Mouse (Mus musculus) adrenal gland, postnatal 25 days (tissue): ENCODE results near the gene Cd36. TPM values are rescaled to one million over a fixed set of nuclear protein-coding genes. Genes with fewer than 3 reads are reported as not detected.

Experiments used
- DNase-seq: peaks from one replicate; pipeline ENCODE4 v3.0.0; 2021; ENCODE audit warnings: mixed read lengths
- total RNA-seq: library from RNA; stranded (reverse); gene quantifications from 2 replicates; pipeline ENCODE4 v1.2.3, GENCODE M21; 2021

The Cd36 gene
- total RNA-seq, 1 experiment from 2014 or later, result 381 TPM

DNA sequence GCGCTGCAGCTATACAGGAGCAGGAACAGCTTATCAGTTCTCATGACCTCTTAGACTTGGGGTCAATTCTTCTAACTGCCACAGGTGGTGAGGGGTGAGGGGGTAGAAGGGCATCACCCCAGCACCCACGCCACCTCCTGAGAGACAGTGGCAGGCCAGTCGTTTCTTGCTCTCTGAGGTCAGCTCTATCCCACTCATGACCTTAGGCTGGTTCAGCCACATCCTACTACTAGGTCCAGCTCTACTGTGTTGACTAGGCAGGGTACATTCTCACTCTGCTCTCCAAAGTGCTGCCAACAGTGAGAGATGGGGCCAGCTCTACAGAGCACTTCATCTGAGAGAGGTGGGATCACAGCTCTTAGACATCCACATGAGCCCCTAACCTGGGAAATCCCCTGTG, 30.2 kb downstream of the Cd36 start:
- DNase-seq, result no peak

DNA sequence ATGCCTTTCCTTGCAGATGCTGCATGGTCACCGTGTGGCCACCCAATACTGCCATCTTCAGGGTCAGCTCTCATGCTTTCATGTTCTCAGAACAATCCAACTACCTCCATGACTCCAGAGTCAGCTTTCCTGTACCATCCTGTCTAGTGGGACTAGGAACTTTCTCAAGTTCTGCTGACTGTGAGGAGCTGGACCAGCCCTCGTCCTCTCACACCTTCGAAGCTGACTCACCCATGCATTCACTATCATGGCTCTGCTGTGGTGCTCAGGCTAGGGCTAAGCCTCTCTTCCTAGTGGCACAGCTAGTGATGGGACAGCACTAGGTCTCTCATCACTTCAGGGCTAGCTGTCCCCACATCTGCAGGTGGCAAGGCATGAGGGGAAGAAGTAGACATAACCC, 30.7 kb downstream of the Cd36 start:
- no peak for DNase-seq

DNA sequence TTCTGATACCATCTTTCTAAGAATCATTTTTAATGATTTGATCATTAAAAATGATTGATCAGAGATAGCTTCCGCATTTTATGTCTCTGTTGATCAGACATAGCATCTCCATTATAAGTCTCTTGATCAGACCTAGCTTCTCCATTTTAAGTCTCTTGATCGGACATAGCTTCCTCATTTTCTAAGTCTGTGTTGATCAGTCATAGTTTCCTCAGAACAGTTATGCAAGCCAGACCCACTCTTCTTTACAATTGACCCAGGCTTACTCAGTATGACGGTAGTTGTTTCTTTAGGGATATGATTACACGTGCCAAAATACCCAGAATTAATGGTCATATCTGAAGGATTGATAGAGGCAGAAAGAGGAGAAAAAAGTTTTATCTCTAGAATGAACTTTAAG, 31.3 kb downstream of the Cd36 start:
- no peak for DNase-seq

DNA sequence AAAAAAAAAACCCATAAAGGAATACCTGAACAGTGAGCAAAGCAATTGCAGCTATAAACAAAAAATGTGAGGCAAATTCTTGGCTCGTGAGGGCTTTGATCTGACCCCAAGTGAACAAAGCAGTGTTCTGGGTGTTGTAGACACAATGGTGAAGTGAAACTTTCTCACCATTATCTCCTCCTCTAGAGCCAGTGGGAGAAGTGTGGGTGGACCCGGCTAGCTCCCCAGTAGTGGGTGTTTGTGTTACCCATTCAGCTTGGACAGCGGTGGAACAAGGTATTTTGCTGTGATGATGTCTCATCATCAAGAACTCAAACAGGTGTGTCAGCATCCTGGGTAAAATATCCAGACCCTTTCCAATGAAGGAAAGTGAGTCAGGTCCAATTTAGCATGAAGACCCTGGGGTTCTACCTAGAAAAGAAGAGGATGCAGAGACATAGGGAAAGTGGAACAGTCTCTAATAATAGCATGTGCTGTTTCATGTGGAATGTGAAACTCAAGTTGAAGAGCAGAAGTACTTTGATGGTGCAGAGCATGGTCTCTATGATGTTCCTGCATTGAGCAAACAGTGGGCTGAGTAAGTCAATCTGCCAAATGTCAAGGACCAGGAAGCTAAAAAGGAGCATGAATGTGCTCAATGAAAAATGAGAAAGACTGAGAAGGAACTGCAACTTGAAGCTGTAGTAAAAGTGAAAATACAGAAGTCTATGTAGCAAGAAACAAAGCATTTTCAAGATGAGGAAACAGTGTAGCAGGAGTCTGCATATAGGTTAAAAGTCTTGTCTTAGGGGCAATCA, 34.3 kb downstream of the Cd36 start:
- no peak for DNase-seq

DNA sequence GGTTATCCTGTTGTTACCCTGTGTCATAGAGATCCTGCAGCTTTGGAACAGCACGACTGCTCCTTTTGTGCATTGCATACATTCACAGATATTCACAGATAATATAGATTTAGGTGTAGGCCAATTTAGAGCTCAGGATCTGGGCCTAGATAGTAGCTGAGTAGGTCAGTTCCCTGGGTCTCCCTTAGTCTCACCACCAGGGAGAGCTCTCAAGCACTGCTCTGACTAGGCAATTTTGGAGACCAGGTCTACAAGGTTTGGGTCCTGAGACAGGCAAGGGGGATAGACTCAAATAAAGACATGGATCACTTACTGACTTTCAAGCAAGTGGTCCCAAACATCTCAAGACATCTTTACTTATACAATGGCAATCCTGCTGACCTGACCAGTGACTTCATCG, 38.0 kb downstream of the Cd36 start:
- DNase-seq, result no peak

DNA sequence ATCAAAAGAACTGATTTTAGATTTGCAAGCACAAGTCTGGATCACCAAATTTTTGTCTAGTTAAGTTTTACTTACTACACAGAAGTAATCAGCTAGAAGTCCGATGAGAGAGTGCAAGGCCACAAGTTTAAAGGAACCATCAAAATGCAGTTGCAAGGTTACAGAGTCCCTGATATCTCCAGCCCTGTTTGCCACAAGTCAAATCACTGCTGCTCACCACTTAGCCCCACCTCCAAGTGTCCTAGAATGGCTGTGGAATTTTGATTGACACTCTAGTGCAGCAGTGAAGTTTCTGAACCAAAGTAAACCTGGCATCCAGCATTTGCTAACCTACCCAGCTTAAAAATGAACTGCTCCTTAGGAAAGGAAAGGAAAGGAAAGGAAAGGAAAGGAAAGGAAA, 39.0 kb downstream of the Cd36 start:
- DNase-seq, result peak; percentile 17

DNA sequence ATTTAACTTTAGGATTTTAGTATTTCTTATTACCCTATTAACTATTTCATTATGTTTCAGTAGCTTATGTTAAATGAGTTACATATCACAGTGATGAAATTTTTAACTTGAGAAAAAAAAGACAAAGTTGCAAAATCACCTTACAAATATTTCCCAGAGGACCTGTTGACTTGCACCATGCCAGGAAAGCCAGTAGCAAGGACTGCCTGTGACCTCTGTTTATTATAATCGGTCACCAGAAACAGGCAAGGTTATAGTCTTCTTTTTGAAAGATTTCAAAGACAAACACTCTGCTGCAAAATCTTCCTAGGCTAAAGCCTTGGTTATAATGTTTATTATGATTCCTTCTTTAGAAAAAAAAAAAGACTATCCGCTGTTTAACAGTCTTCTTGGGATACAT, 39.9 kb downstream of the Cd36 start:
- DNase-seq, result no peak

DNA sequence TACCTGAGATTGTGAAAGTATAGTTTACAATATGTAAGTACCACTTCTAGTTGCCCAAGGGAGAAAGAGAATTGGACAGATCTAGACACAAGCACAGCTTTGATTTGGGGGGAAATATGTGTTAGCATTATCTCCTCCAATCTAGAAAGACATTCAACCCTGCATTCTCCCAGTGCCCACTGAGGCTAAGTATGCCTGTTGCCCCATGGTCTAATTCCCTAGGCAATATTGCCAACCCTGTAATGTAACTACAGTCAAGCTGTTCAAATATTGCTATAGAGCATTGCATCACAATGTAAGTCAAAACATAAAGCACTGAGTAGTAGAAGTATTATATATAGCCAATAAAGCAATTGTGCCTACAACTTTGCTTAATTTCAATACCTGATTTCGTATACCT, 40.3 kb downstream of the Cd36 start:
- DNase-seq, result no peak

DNA sequence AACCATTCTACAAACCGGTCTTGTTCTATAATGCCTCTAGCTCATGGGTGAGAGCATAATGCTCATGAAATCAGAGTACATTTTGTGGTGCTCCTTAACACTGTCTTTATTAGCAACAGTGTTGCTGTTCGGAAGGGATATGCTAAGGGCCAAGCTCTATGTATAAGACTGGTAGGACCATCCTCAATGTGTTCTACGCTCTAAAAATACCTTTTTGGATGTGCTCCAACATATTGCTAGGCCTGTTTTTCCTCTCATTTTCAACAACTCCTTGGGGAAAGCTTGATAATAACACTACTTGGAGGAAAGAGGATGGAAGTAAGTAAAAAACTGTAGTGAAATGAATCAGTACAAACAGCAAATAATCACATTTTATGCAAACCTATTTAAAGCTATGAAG, 44.7 kb downstream of the Cd36 start:
- no peak for DNase-seq

DNA sequence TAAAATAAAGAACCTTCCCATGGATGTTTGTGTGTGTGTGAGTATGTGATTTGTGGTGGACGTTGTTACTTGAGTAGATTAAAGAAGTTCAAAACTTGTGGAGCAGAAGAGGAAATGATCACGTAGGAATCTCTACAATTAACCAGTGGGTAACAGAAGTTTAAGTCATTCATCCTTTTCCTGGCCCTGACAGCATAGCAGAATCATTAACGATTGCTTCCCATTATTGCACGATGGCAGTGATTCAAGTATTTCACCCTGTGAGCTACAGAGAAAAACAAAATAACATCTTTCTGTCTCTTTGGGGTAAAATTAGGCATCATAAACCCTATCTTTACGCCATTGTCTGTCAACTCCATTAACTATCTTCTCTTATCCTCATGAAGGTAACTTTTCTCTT, 45.3 kb downstream of the Cd36 start:
- no peak for DNase-seq

DNA sequence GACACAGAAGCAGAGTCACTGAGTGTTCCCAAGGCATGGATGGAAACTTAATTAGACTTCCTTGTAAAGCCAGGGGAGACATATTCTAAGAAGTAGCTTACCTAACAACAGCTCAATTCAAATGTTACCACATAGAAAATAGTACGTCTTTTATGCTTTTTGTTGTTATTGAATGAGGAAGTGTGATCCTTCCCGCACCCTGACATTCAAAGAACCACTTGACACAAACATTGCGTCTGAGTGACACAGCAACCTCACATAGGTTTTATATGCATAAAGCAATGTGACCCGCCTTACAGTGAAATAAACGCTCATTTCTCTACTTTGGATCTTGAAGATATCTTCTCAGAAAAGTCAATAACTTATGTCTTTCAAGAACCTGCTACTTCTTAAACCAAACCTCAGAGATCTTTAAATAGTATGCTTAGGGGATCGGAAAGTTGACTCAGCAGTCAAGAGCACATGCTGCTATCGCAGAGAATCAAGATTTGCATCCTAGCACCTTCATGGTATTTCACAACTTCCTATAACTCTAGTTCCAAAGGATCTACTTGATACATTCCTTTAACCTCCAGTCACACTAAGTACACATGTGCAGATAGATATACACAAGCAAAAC, 46.4 kb downstream of the Cd36 start:
- no peak for DNase-seq

DNA sequence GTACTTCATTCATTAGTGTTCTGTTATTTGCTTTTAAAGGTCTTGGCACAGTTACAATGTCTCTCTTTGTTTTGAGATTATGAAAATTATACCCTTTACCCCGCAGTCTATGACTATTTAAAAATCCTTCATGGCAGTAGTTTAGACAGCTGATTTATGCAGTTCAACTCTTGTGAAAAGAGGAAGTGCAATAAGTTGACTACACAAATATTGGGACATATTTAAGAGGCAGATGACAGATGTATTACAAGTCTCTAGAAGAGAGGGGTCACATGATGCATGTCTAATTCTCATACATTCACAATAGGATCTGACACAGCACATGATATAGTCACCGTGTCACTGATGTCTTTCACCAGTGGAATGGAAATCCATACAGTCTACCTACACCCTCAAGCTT, 49.1 kb downstream of the Cd36 start:
- DNase-seq, result no peak

DNA sequence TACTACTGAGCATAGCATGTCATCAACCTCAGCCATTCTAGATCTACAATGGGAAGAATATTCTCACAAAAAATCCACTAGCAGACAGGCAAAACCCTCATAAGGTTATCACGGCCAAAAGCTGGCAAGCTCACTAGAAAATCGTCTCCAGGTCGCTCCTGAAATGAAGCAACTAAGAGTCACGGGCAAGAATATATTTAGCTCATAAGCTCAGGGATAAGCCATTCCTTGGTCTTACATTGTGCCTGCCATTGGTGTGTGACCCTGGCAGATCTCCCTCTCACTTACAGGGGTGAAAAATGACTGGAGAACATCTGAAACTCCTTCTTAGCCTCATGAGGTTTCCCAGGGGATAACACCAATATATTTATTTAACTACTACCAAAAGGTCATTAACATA, 52.2 kb downstream of the Cd36 start:
- DNase-seq, result no peak

DNA sequence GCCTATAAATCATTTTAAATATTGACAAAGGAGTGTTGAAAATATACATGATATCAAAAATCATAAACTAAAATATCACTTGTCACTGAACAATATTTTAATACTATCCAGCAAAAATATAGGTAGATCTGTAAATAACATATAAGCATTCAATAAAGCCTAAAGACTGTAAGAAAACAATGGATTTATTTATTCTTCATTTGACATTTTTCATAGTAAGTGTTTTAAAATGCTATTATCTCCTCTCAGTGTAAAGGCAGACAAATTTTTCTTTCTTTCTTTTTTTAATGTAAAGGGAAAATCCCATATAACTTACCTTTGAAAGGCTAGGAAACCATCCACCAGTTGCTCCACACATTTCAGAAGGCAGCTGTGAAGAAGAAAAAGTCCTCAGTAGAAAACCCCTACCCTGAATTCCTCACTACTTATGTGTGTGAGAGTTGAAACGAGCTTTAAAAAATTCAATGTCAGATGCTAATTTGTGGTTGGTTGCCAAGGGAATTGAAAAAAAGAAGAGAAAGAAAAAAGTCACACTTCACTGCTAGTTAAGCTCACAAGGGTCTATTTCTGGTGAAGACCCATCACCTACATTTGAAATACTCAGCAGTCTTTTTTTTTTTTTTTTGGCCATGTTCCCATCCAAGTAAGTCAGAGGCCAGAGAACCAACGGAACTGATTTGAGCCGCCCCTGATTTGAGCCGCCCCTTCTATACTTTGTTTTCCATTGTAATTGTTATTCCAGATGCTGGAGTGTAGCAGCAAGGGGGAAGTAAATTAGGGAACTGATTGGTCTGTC, 53.1 kb downstream of the Cd36 start:
- DNase-seq, result no peak

DNA sequence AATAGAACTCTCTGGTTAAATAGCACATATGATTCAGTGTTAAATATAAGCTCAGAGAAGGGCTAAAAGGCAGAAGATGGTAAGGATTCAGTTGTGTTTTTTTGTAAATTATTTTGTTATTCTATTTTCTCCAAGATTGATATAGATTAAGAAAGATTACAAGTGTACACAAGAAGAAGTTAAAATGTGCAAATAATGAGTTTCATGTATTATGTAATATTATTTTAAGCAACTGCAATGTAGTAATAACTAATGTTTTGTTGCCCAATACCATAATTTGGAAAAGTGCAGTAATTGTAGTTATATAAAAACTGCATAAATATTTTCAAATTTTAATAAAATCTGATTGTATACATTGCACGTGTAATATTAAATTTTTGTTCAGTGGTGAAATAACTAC, 54.8 kb downstream of the Cd36 start:
- DNase-seq, result no peak

DNA sequence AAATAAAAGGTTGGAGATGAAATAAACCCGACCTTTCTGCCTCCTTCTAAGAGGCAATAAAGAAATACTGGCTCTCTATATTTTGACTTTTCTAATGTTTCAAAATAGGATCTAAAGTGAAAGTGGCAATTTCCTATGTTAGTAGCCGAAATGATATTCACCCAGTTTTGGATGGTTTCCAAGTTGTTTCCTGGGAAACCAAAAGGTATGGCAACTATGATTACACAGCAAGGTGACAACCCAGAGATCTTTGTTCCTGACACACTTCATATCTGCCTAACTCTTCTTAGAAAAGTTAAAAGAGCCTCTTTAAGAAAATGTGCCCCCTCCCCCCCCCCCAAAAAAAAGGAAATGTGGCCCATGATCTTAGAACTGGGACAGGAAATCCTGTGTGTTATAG, 58.1 kb downstream of the Cd36 start:
- no peak for DNase-seq

DNA sequence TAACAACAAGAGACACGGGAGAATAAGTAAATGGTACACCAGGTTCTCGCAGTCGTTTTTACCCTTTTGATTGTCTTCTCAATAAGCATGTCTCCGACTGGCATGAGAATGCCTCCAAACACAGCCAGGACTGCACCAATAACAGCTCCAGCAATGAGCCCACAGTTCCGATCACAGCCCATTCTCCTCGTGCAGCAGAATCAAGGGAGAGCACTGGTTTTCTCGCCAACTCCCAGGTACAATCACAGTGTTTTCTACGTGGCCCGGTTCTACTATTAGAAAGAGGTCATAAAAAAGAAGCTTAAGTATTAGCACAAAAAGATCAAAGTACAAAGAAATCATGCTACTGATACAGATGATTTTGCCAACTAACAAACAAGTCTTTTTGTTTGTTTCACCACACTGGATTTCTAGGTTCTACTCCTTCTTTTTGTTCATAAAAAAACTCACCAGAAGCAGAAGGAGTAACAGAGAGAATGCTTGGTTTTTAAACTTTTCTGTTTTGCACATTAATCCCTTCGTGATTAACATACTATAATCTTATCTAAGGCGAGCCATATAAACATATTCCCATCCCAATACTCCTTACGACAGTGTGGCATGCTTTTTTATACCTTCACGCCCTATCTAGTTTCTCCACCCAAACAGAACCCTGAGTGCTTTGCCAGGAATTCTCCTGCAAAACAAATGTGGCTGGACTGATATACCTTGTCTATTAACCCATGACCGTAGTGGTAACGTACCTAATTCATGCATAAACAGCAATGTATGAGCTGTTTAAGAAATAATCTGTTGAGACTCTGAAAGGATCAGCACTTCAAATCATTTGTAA, 59.7 kb downstream of the Cd36 start:
- DNase-seq, result no peak

DNA sequence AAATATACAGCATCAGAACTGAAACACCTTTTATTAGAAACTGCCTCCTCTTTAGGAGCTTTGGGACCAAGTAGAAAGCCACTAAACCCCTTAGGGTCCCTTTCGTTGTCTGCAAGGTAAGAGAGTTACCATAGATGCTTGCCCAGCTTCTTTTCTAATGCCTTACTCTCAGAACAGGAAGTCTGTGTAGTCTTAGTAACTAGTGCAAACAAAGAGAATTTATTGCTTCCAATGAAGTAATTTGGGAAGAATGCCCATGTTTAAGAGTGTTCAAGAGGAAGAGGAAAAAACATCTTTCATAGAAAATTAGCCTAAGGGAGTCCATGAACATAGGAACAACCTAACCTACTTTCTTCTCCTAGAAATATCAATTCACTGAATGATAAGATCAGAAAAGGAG, 67.2 kb downstream of the Cd36 start:
- DNase-seq, result no peak

DNA sequence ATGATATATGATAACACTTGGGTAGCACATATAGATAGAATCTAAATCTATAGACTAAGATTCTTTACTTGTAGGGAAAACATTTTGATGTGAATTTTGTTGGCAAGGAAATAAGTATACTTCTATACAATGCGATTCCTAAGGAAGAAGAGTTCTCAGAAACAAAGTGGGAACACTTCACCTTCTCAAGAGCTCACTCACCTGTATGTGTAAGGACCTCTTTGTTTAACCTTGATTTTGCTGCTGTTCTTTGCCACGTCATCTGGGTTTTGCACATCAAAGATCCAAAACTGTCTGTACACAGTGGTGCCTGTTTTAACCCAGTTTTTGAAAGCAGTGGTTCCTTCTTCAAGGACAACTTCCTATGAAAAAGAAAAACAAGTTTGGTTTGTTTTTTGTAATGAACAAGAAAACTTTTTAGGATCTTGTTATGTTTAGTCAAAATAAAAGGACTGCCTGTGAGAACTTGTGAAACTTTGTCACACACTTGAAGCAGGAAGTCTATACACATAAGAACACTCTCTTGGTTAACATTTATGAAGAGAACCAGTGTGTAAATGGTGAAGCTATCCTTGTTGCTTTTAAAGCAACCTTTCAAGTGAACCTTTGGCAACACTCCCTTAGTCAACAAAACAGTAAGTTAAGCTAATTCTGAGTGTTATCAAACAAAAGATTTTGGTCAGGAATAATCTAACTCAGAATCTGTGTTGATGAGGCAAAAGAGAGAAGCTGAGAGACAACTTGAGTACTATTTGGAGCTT, 68.2 kb downstream of the Cd36 start:
- no peak for DNase-seq

DNA sequence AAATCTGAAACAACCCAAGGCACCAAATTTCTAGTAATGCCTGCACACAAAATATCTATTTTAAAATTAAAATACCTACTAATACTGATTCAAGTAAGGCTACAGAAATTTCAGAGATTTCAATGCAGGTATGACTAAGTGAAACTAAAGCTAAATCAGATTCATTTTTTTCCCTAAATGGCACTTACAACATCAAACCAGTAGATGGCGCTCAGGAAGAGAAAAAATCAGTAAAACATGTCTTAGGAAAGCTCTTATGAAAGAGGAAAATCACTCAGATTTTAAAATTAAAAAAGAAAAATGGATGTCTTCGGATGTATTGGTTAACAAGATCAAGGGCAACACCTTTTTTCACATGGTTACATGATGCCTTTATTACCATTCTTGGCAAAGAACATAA, 72.4 kb downstream of the Cd36 start:
- no peak for DNase-seq

DNA sequence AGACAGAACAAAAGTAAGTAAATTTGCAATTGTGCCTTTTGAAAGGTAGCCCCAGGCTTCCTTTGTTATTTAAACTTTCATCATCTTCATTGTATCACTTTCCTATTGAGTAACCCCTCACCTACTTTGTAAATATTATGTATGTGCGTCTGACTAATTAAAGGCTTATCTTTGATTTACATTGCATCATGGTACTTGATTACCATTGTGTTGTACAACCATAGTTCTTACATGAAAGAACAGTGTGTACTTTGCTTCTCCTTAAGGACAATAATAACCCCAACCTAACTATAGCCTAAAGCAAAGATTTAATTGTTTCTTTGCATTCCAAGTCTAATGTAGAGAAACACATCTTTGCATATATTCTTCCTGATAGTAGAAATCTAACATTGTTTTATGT, 78.3 kb downstream of the Cd36 start:
- DNase-seq, result no peak
